Mouse (Mus musculus) thymus, adult 2 months (tissue): ENCODE results near the gene Ces4a. TPM values are rescaled to one million over a fixed set of nuclear protein-coding genes. Genes with fewer than 3 reads are reported as not detected.
"Not testable (repeated sequence)": the region's sequence is repeated elsewhere in the genome, so short reads cannot be mapped to it uniquely, and the experiment has no call there.

Source experiments
- DNase-seq: peaks from one replicate; pipeline ENCODE4 v3.0.0; 2021
- H3K27ac ChIP-seq: fragments of 200-500 bp; 2 replicates; pipeline ENCODE4 v1.5.1; 2012; ENCODE audit warnings: low read length, control low read depth; ENCODE audit not compliant: control insufficient read depth, insufficient read depth
- H3K27me3 ChIP-seq: fragments of 200-500 bp; 2 replicates; pipeline ENCODE4 v1.6.1; 2012; ENCODE audit warnings: mild to moderate bottlenecking, low read length, moderate library complexity, mixed read lengths; ENCODE audit not compliant: control insufficient read depth, insufficient read depth
- H3K36me3 ChIP-seq: fragments of 200-500 bp; 2 replicates; pipeline ENCODE4 v1.6.1; 2012; ENCODE audit warnings: mild to moderate bottlenecking, low read length, moderate library complexity; ENCODE audit not compliant: control insufficient read depth, insufficient read depth
- H3K4me1 ChIP-seq: fragments of 200-500 bp; replicated peaks from 2 replicates; pipeline ENCODE4 v1.6.1; 2012; ENCODE audit warnings: low read length; ENCODE audit not compliant: control insufficient read depth, insufficient read depth
- H3K4me3 ChIP-seq: fragments of 200-500 bp; 2 replicates; pipeline ENCODE4 v1.5.1; 2012; ENCODE audit warnings: mild to moderate bottlenecking, low read length, control low read depth, moderate library complexity; ENCODE audit not compliant: control insufficient read depth, insufficient read depth
- CTCF ChIP-seq: fragments of 200-500 bp; IDR thresholded peaks from 2 replicates; pipeline ENCODE4 v1.5.1; 2012; ENCODE audit warnings: mild to moderate bottlenecking, control low read depth, low read length, moderate library complexity, borderline replicate concordance; ENCODE audit not compliant: control insufficient read depth, poor library complexity, insufficient read depth; ENCODE audit errors: extremely low read depth
- POLR2A ChIP-seq: fragments of 200-500 bp; IDR thresholded peaks from 2 replicates; pipeline ENCODE4 v1.6.1; 2012; ENCODE audit warnings: mild to moderate bottlenecking, low read length, control low read depth, moderate library complexity; ENCODE audit not compliant: control insufficient read depth, poor library complexity, insufficient read depth; ENCODE audit errors: extremely low read depth
- WGBS: fragments of 180-500 bp; shearing (Covaris S2); methylation state at CpG from one replicate; pipeline ENCODE4 v1.1.7; 2018; 5-methylcytosine and 5-hydroxymethylcytosine counted together
- polyA plus RNA-seq: library from polyadenylated mRNA; depleted of rRNA; stranded (reverse); fragments of >200 nt; gene quantifications from 2 replicates; pipeline ENCODE4 v1.2.3, GENCODE M21; 2012; rRNA removed

The Ces4a gene
- polyA plus RNA-seq, 1 experiment = not detected

GRCm38 (mm10) chr8:105172003-105172362 is 40.4 kb downstream of the Ces4a start:
- peaks cover 10% of the 10 kb centered on the region for H3K36me3 ChIP-seq
- no peaks in the 10 kb centered on the region for H3K27me3 ChIP-seq
- 6% methylated on average over 6 of the region's 6 CpGs for WGBS
- H3K4me3 ChIP-seq = no peak overlapping the region
- no peak for DNase-seq
- H3K4me1 ChIP-seq = peaks cover 2% of the 10 kb centered on the region; the same call in 1 of the 2 replicates
- TF ChIP-seq POLR2A (no peak), CTCF (no peak)
- no peak overlapping the region for H3K27ac ChIP-seq

GRCm38 (mm10) chr8:105175287-105175686 is 43.7 kb downstream of the Ces4a start:
- H3K27ac ChIP-seq, DNase-seq, H3K4me3 ChIP-seq, H3K4me1 ChIP-seq, H3K27me3 ChIP-seq: not testable (repeated sequence)
- H3K36me3 ChIP-seq = peaks cover 28% of the 10 kb centered on the region
- WGBS = 96% methylated on average over 3 of the region's 3 CpGs

- DNase-seq = no peak
- Histone ChIP-seq H3K36me3 (peaks cover 45% of the 10 kb centered on the region), H3K27ac (no peak overlapping the region), H3K4me3 (no peak overlapping the region), H3K27me3 (no peaks in the 10 kb centered on the region), H3K4me1 (peaks cover 2% of the 10 kb centered on the region; the same call in 1 of the 2 replicates)
- TF ChIP-seq POLR2A (no peak), CTCF (no peak)
- WGBS = 96% methylated on average over 6 of the region's 6 CpGs
Measured at GRCm38 (mm10) chr8:105178211-105178800, 46.7 kb downstream of the Ces4a start.

GRCm38 (mm10) chr8:105182201-105182600 is 50.6 kb downstream of the Ces4a start:
- Histone ChIP-seq H3K27me3 (no peaks in the 10 kb centered on the region), H3K27ac (no peak overlapping the region), H3K4me1 (no peaks in the 10 kb centered on the region), H3K36me3 (peaks cover 38% of the 10 kb centered on the region), H3K4me3 (no peak overlapping the region)
- TF ChIP-seq POLR2A (no peak), CTCF (no peak)
- no peak for DNase-seq
- 83% methylated on average over 1 of the region's 1 CpGs for WGBS

DNA sequence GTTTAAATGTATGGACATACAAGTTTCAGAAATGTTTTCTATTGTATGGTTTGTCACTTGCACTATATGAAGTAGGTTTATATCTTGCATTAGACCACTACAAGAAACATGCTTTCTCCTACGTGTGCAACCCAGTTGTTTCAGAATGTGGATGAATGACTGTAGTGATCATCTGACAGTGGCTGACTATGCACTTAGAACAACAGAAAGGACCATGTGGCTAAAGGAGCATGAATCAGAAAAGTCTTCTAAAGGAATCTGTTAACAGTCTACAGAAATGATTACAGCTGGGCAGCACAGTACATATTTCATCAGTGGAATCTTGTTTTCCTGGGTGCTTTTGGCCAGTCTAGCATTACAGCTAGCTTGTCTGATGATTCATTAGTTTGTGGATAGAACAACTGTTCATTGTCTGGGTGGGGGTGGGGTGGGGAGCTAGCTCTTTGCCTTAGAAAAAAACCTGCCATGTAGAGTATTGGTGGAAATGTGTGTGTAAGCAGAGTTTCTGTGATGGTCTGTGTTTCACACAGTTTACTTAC is 54.9 kb downstream of the Ces4a start:
- DNase-seq = no peak
- Histone ChIP-seq H3K4me1 (no peaks in the 10 kb centered on the region), H3K27ac (no peak overlapping the region), H3K36me3 (peaks cover 13% of the 10 kb centered on the region), H3K27me3 (no peaks in the 10 kb centered on the region), H3K4me3 (no peak overlapping the region)
- WGBS = 83% methylated on average over 1 of the region's 1 CpGs
- TF ChIP-seq POLR2A (no peak), CTCF (no peak)

- Histone ChIP-seq H3K36me3 (peaks cover 43% of the 10 kb centered on the region), H3K4me1 (no peaks in the 10 kb centered on the region), H3K27me3 (no peaks in the 10 kb centered on the region), H3K4me3 (no peak overlapping the region), H3K27ac (no peak overlapping the region)
- no peak for DNase-seq
- TF ChIP-seq CTCF (no peak), POLR2A (no peak)
- WGBS = 94% methylated on average over 5 of the region's 5 CpGs
Measured at GRCm38 (mm10) chr8:105192182-105192581, 60.6 kb downstream of the Ces4a start.

Other genes starting within 250 kb of the Ces4a start
- gene Ces2e, start 205.5 kb upstream of the Ces4a start, polyA plus RNA-seq = 1.6 and 2.3 TPM in 2 replicates
- gene Ces2f, start 184.4 kb upstream of the Ces4a start, polyA plus RNA-seq = 3.2 and 4.9 TPM in 2 replicates
- gene Ces2g, start 170.1 kb upstream of the Ces4a start, polyA plus RNA-seq = 7.6 and 7.8 TPM in 2 replicates
- not detected in 2 replicates for gene Ces2h, start 130.9 kb upstream of the Ces4a start, polyA plus RNA-seq
- 0.13 and 1.2 TPM in 2 replicates for gene Ces3a, start 83.2 kb upstream of the Ces4a start, polyA plus RNA-seq
- gene Ces3b, start 48.0 kb upstream of the Ces4a start, polyA plus RNA-seq = 0.07 and 0.51 TPM in 2 replicates
- 26.7 and 34.4 TPM in 2 replicates for gene Cbfb, start 38.9 kb downstream of the Ces4a start, polyA plus RNA-seq
- gene D230025D16Rik, start 93.3 kb downstream of the Ces4a start, polyA plus RNA-seq = 24.6 and 26.4 TPM in 2 replicates
- 11.6 and 13.1 TPM in 2 replicates for gene B3gnt9, start 123.4 kb downstream of the Ces4a start, polyA plus RNA-seq
- 40.1 and 40.4 TPM in 2 replicates for gene Tradd, start 132.8 kb downstream of the Ces4a start, polyA plus RNA-seq
- gene Fbxl8, start 132.8 kb downstream of the Ces4a start, polyA plus RNA-seq = 27.8 and 30.4 TPM in 2 replicates
- gene Hsf4, start 138.0 kb downstream of the Ces4a start, polyA plus RNA-seq = 2.9 and 3.3 TPM in 2 replicates
- 3.5 and 4.0 TPM in 2 replicates for gene Nol3, start 144.3 kb downstream of the Ces4a start, polyA plus RNA-seq
- gene 4931428F04Rik, start 158.1 kb downstream of the Ces4a start, polyA plus RNA-seq = 13.6 and 14.3 TPM in 2 replicates
- 10.6 and 12.7 TPM in 2 replicates for gene Exoc3l, start 164.3 kb downstream of the Ces4a start, polyA plus RNA-seq
- gene E2f4, start 165.9 kb downstream of the Ces4a start, polyA plus RNA-seq = 474 and 475 TPM in 2 replicates
- 28.9 and 39.1 TPM in 2 replicates for gene Elmo3, start 173.8 kb downstream of the Ces4a start, polyA plus RNA-seq
- gene Lrrc29, start 194.5 kb downstream of the Ces4a start, polyA plus RNA-seq = 13.1 and 15.1 TPM in 2 replicates
- gene Tmem208, start 194.6 kb downstream of the Ces4a start, polyA plus RNA-seq = 137 and 194 TPM in 2 replicates
- 33.6 and 36.2 TPM in 2 replicates for gene Fhod1, start 216.2 kb downstream of the Ces4a start, polyA plus RNA-seq
- gene Slc9a5, start 217.0 kb downstream of the Ces4a start, polyA plus RNA-seq = 12.7 and 14.7 TPM in 2 replicates
- gene Plekhg4, start 241.5 kb downstream of the Ces4a start, polyA plus RNA-seq = 1.3 and 1.5 TPM in 2 replicates